Mouse (Mus musculus) heart, embryonic 14.5 days (tissue): ENCODE measurements around the gene Agxt2. TPM values are rescaled to one million over a fixed set of nuclear protein-coding genes. Genes with fewer than 3 reads are reported as not detected.

ENCODE experiments used
- ATAC-seq: fragments of 200-750 bp; cut with Nextera tagmentation; 2 replicates; pipeline ENCODE4 v1.8.0; 2017; ENCODE audit warnings: low read depth, moderate TSS enrichment; ENCODE audit not compliant: insufficient number of reproducible peaks, insufficient read depth, low FRiP score
- H3K27ac ChIP-seq, 2 experiments: fragments of 200-500 bp in 1 of 2; fragments of 300-500 bp in 1 of 2; sonication (generic) in 1 of 2; replicated peaks in 1 of 2; 2 replicates each; pipeline ENCODE4 v1.5.1; 2012 to 2014; ENCODE audit warnings: low read depth in 2 of 2, low read length in 2 of 2, control low read depth in 1 of 2, mild to moderate bottlenecking in 1 of 2, mixed read lengths in 1 of 2; ENCODE audit not compliant: control insufficient read depth in 1 of 2, insufficient read depth in 1 of 2
- H3K27me3 ChIP-seq: fragments of 300-500 bp; sonication (generic); 2 replicates; pipeline ENCODE4 v1.6.1; 2014; ENCODE audit warnings: mild to moderate bottlenecking, low read length, control low read depth; ENCODE audit not compliant: control insufficient read depth, insufficient read depth
- H3K36me3 ChIP-seq: fragments of 300-500 bp; sonication (generic); 2 replicates; pipeline ENCODE4 v1.6.1; 2014; ENCODE audit warnings: mild to moderate bottlenecking, control low read depth, low read length, mixed read lengths; ENCODE audit not compliant: control insufficient read depth, insufficient read depth
- H3K4me1 ChIP-seq, 2 experiments: fragments of 200-500 bp in 1 of 2; fragments of 300-500 bp in 1 of 2; sonication (generic) in 1 of 2; 2 replicates each; pipeline ENCODE4 v1.6.1; 2012 to 2014; ENCODE audit warnings: low read length in 2 of 2, control low read depth in 1 of 2, mixed read lengths in 1 of 2; ENCODE audit not compliant: control insufficient read depth in 2 of 2, insufficient read depth in 2 of 2
- H3K4me2 ChIP-seq: fragments of 300-500 bp; sonication (generic); 2 replicates; pipeline ENCODE4 v1.6.1; 2014; ENCODE audit warnings: mild to moderate bottlenecking, low read length
- H3K4me3 ChIP-seq, 2 experiments: fragments of 200-500 bp in 1 of 2; fragments of 300-500 bp in 1 of 2; sonication (generic) in 1 of 2; 2 replicates each; pipeline ENCODE4 v1.5.1; 2012 to 2014; ENCODE audit warnings: low read length in 2 of 2, mild to moderate bottlenecking in 2 of 2, control low read depth in 1 of 2, low read depth in 1 of 2, moderate library complexity in 1 of 2; ENCODE audit not compliant: control insufficient read depth in 1 of 2, insufficient read depth in 1 of 2
- H3K9ac ChIP-seq: fragments of 300-500 bp; sonication (generic); 2 replicates; pipeline ENCODE4 v1.6.1; 2014; ENCODE audit warnings: mild to moderate bottlenecking, low read length
- H3K9me3 ChIP-seq: fragments of 300-500 bp; sonication (generic); 2 replicates; pipeline ENCODE4 v1.6.1; 2016; ENCODE audit warnings: low read length, control low read depth; ENCODE audit not compliant: control insufficient read depth
- WGBS: fragments of 180-500 bp; shearing (Covaris S2); extraction: QIAGEN DNeasy Blood & Tissue Kit; methylation state at CpG from one replicate; pipeline ENCODE4 v1.1.7; 2014; 5-methylcytosine and 5-hydroxymethylcytosine counted together
- polyA plus RNA-seq: library from polyadenylated mRNA; unstranded; fragments of >200 nt; fragmentation: Nextera tagmentation; extraction: Ambion mirVana; gene quantifications from 2 replicates; pipeline ENCODE4 v1.2.1, GENCODE M21; 2014

Agxt2 gene
- polyA plus RNA-seq, 1 experiment from 2014 or later, result not detected

DNA sequence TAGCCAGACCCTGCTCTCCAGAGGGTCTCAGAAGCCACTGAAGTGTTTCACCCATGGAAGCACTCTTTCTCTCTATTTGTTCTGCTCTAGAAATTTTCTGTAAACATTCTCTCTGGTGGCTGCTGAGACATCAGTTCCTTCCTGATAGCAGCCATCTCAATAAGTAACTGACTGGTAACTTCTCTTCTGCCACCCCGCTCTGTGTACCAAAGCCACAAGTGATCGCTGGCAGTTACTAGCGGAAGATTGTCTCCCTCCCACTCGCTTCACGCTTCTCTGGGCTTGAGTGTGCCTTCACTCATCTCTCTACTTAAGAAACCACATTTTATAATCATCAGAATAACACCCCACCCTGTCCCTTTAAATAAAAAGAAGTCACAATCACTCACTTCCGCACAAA is 11.3 kb upstream of the Agxt2 start:
- Histone ChIP-seq H3K4me2 (no peak overlapping the region), H3K4me1 (no peaks in the 10 kb centered on the region)

DNA sequence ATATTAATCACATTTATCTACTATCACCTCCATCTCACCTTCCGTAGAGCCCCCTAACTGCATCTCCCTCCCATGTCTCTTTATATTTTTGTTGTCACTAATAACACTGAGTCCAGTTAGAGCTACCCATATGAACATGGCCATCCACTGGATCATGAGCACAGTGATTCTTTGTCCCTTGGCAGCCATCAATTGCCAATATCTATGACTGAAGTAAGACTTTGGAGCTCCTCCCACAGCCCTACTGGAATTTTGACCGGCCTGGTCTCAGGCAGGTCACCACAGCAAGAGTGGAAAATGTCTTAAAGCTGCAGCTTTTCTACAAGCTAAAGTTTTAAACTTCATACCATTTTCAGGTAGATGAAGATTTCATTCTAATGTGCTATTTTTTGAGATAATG is 8.0 kb downstream of the Agxt2 start:
- Histone ChIP-seq H3K9ac (no peak overlapping the region), H3K27me3 (no peaks in the 10 kb centered on the region), H3K9me3 (no peaks in the 10 kb centered on the region), H3K4me2 (no peak overlapping the region), H3K4me1 (no peaks in the 10 kb centered on the region), H3K36me3 (no peaks in the 10 kb centered on the region), H3K27ac (no peak overlapping the region), H3K4me3 (no peak overlapping the region)
- 78% methylated on average over 2 of the region's 2 CpGs for WGBS
- ATAC-seq, result no peak

More for the DNA sequence above, 11.3 kb upstream of the Agxt2 start:
- Histone ChIP-seq H3K9me3 (no peaks in the 10 kb centered on the region), H3K36me3 (no peaks in the 10 kb centered on the region), H3K9ac (no peak overlapping the region), H3K4me3 (no peak overlapping the region), H3K27me3 (no peaks in the 10 kb centered on the region), H3K27ac (no peak overlapping the region)
- WGBS, result 84% methylated on average over 6 of the region's 6 CpGs
- no peak for ATAC-seq

DNA sequence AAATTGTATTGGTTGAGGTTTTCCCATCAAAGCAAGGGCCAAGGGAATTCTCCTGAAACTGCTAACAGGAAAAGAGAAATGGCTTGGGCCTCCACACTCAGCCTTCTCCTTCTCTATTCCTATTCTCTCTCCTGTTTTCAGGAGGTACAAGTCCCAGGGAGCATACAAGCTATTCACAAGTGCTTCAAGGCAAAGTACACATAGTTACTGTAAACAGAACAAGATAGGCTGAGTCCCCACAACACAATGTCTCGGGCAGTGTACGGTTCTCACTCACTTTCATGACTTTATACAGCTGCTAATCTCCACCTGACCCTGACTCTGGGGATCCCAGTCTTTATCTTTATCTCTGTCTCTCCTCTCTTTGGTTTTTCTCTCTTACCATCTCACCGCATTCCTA is 17.1 kb downstream of the Agxt2 start:
- WGBS, result 11% methylated on average over 3 of the region's 3 CpGs
- H3K4me3 ChIP-seq, result no peak overlapping the region
- no peaks in the 10 kb centered on the region for H3K27me3 ChIP-seq
- H3K4me1 ChIP-seq, result peaks cover 3 to 10% of the 10 kb centered on the region in 2 experiments; a peak in 3 of 4 replicates
- no peak overlapping the region for H3K9ac ChIP-seq
- H3K36me3 ChIP-seq, result no peaks in the 10 kb centered on the region
- no peak for ATAC-seq
- no peak overlapping the region for H3K27ac ChIP-seq
- H3K9me3 ChIP-seq, result no peaks in the 10 kb centered on the region
- no peak overlapping the region for H3K4me2 ChIP-seq

DNA sequence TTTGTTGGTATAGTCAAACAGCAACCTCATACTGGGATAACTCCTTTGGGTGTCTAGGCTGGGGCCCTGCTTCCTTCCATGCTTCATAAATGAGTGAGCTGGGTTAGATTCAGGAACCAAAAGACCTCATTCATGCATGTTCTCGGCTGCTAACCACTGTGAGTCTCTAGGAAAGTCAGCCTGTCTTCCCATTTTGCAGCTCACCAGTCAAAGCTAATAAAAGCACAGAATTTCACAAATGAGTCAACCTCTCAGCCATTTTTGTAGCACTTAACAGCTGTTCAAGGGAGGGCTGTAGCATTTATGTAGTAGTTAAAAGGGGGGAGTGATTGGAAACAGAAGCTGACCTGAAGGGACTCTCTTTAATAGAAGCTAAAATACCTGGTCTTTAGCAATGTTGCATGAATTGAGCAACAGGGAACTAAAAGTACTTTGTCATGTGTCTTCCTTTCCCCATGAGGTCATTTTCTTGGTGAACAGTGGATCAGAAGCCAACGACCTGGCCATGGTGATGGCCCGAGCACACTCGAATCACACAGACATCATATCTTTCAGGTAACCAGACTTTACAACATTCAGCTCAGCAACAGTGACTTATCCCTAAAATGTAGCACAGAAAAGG is 20.1 kb downstream of the Agxt2 start:
- no peaks in the 10 kb centered on the region for H3K36me3 ChIP-seq
- WGBS, result 90% methylated on average over 4 of the region's 4 CpGs
- no peak overlapping the region for H3K4me3 ChIP-seq
- no peaks in the 10 kb centered on the region for H3K27me3 ChIP-seq
- H3K4me1 ChIP-seq, result peaks cover 3 to 10% of the 10 kb centered on the region in 2 experiments; a peak in 3 of 4 replicates
- H3K9ac ChIP-seq, result no peak overlapping the region
- no peaks in the 10 kb centered on the region for H3K9me3 ChIP-seq
- no peak overlapping the region for H3K27ac ChIP-seq
- no peak overlapping the region for H3K4me2 ChIP-seq
- ATAC-seq, result no peak

DNA sequence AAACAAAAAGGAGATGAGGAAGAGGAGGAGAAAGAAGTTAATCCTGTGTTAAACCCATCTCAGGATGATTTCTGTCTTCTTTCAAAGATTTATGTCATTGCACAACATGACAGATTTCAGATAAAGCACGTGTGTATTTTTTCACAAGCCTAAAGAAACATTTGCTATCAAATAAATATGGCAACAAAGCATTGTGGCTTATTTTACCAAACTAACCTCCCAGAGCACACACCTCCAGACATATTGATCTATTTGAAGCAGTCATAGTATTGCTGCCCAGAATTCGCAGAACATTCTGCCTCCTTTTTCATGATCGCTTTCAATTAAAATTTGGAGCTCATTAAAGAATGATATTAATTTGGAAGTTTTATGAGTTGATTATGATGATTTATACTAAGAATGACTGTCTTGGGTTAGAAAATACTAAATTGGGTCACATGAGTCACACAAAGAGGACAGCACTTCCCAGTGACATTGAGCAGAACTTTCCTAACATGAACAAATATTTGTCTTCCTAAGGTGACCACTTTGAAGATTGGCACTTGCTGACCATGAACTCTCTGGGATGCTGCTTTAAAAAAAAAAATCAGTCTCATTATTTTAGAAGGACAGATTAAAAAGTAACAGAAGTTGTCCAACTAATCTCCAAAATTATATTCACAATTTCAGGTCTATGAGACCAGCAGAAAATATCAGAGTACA is 21.6 kb downstream of the Agxt2 start:
- WGBS, result 83% methylated on average over 3 of the region's 3 CpGs
- H3K27me3 ChIP-seq, result no peaks in the 10 kb centered on the region
- H3K9me3 ChIP-seq, result no peaks in the 10 kb centered on the region
- no peak overlapping the region for H3K9ac ChIP-seq
- peaks cover 3 to 10% of the 10 kb centered on the region in 2 experiments; a peak in 3 of 4 replicates for H3K4me1 ChIP-seq
- no peak overlapping the region for H3K27ac ChIP-seq
- no peaks in the 10 kb centered on the region for H3K36me3 ChIP-seq
- no peak overlapping the region for H3K4me3 ChIP-seq
- ATAC-seq, result no peak
- no peak overlapping the region for H3K4me2 ChIP-seq

DNA sequence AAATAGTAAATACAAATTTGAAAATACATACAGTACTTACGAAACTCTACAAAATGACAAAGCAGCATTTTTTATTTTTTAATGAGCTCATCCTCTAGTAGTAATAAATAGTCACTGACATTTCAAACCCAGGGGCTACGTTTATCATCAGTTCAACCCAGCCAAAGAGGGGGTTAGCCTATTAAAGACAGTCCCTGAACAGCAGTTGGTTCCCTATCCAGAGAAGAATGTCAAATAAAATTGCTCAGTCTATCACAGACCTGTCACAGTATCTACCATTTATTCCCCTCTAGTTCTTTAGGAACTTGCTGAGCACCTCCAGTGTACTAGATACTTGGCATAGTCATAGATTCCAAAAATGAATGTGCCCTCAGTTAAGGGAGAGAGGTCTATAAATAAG is 28.9 kb downstream of the Agxt2 start:
- Histone ChIP-seq H3K4me2 (no peak overlapping the region), H3K4me3 (no peak overlapping the region), H3K9ac (no peak overlapping the region), H3K27ac (no peak overlapping the region), H3K9me3 (no peaks in the 10 kb centered on the region), H3K4me1 (peaks cover 3 to 5% of the 10 kb centered on the region in 2 experiments; a peak in 2 of 4 replicates), H3K36me3 (no peaks in the 10 kb centered on the region), H3K27me3 (no peaks in the 10 kb centered on the region)
- WGBS, result 80% methylated on average over 2 of the region's 2 CpGs
- no peak for ATAC-seq

DNA sequence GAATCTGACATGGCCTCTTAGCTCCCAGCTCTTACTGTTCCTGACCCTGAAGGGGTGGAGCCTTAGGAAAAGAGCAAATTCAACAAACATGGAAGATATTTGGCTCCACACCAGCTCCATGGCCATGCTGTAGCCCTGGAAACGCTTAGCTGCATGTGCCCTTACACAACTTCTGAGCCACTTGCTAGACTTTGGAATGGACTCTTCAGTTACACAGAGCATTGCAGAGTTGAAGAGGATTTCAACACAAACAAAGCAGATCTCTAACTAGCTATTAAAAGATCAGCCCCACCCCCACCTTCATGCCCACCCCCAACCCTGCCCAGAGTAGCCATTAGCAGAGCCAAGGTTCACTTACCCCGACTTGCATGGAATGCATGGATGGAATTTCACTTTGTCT is 41.5 kb downstream of the Agxt2 start:
- Histone ChIP-seq H3K36me3 (no peaks in the 10 kb centered on the region), H3K4me1 (no peaks in the 10 kb centered on the region), H3K27me3 (no peaks in the 10 kb centered on the region), H3K9me3 (0 out of 2 replicates have a peak, but pooled peaks cover 2% of the 10 kb centered on the region), H3K4me2 (no peak overlapping the region), H3K4me3 (no peak overlapping the region), H3K9ac (no peak overlapping the region), H3K27ac (no peak overlapping the region)
- ATAC-seq, result no peak
- 63% methylated on average over 2 of the region's 2 CpGs for WGBS
